Mouse (Mus musculus): ENCODE data around the gene Gnpat. TPM values are rescaled to one million over a fixed set of nuclear protein-coding genes. Genes with fewer than 3 reads are reported as not detected.
A peak's percentile ranks its signal among the peaks of the same experiment; 100 is the strongest.

Gnpat gene
- polyA plus RNA-seq, 1 experiment = 100 TPM

- TF ChIP-seq POLR2A (IDR thresholded peaks at IDR 0.05; ENCODE audit: borderline replicate concordance, insufficient read depth, low read length) (no peak), CTCF (IDR thresholded peaks at IDR 0.05; ENCODE audit: borderline replicate concordance, insufficient read depth, low read depth, low read length) (no peak; the same call in 1 of the 2 replicates)
- 78% methylated on average over 6 of the region's 6 CpGs for WGBS
- Histone ChIP-seq H3K27ac (ENCODE audit: insufficient read depth, low read length) (no peak overlapping the region), H3K4me1 (ENCODE audit: control insufficient read depth, insufficient read depth, low read length) (peaks cover 10% of the 10 kb centered on the region), H3K27me3 (ENCODE audit: control insufficient read depth, insufficient read depth, low read length) (no peaks in the 10 kb centered on the region), H3K4me3 (replicated peaks; ENCODE audit: insufficient read depth, low read depth, low read length) (no peak overlapping the region)
- DNase-seq = no peak
Observed at GRCm38 (mm10) chr8:124823497-124823896, 39.3 kb upstream of the Gnpat start.

GRCm38 (mm10) chr8:124826658-124827057, 36.2 kb upstream of the Gnpat start:
- H3K27ac ChIP-seq (ENCODE audit: insufficient read depth, low read length) = peak overlapping the region; percentile 26; the same call in 1 of the 2 replicates
- WGBS = 27% methylated on average over 7 of the region's 7 CpGs
- TF ChIP-seq CTCF (IDR thresholded peaks at IDR 0.05; ENCODE audit: borderline replicate concordance, insufficient read depth, low read depth, low read length) (no peak), POLR2A (IDR thresholded peaks at IDR 0.05; ENCODE audit: borderline replicate concordance, insufficient read depth, low read length) (no peak)
- no peaks in the 10 kb centered on the region for H3K27me3 ChIP-seq (ENCODE audit: control insufficient read depth, insufficient read depth, low read length)
- DNase-seq = peak; percentile 50 to 63
- peaks cover 15% of the 10 kb centered on the region for H3K4me1 ChIP-seq (ENCODE audit: control insufficient read depth, insufficient read depth, low read length)
- no peak overlapping the region for H3K4me3 ChIP-seq (replicated peaks; ENCODE audit: insufficient read depth, low read depth, low read length)

- peaks cover 15% of the 10 kb centered on the region for H3K4me1 ChIP-seq (ENCODE audit: control insufficient read depth, insufficient read depth, low read length)
- no peak for TF ChIP-seq POLR2A (IDR thresholded peaks at IDR 0.05; ENCODE audit: borderline replicate concordance, insufficient read depth, low read length)
- peak; percentile 87 for TF ChIP-seq CTCF (IDR thresholded peaks at IDR 0.05; ENCODE audit: borderline replicate concordance, insufficient read depth, low read depth, low read length)
- no peaks in the 10 kb centered on the region for H3K27me3 ChIP-seq (ENCODE audit: control insufficient read depth, insufficient read depth, low read length)
- peak; percentile 73 to 78 for DNase-seq
- 1% methylated on average over 5 of the region's 5 CpGs for WGBS
- H3K4me3 ChIP-seq (replicated peaks; ENCODE audit: insufficient read depth, low read depth, low read length) = no peak overlapping the region
- H3K27ac ChIP-seq (ENCODE audit: insufficient read depth, low read length) = peak overlapping the region; percentile 4; the same call in 1 of the 2 replicates
Observed at GRCm38 (mm10) chr8:124827387-124827786, 35.4 kb upstream of the Gnpat start.

GRCm38 (mm10) chr8:124828561-124829240, 34.1 kb upstream of the Gnpat start:
- peak; percentile 63 to 76 for DNase-seq
- Histone ChIP-seq H3K27ac (ENCODE audit: insufficient read depth, low read length) (peak overlapping the region; percentile 64), H3K4me1 (ENCODE audit: control insufficient read depth, insufficient read depth, low read length) (peaks cover 15% of the 10 kb centered on the region), H3K27me3 (ENCODE audit: control insufficient read depth, insufficient read depth, low read length) (no peaks in the 10 kb centered on the region), H3K4me3 (replicated peaks; ENCODE audit: insufficient read depth, low read depth, low read length) (no peak overlapping the region)
- WGBS = 45% methylated on average over 24 of the region's 24 CpGs
- no peak for TF ChIP-seq POLR2A (IDR thresholded peaks at IDR 0.05; ENCODE audit: borderline replicate concordance, insufficient read depth, low read length)
- TF ChIP-seq CTCF (IDR thresholded peaks at IDR 0.05; ENCODE audit: borderline replicate concordance, insufficient read depth, low read depth, low read length) = no peak

GRCm38 (mm10) chr8:124830050-124830449, 32.8 kb upstream of the Gnpat start:
- 86% methylated on average over 13 of the region's 13 CpGs for WGBS
- no peaks in the 10 kb centered on the region for H3K27me3 ChIP-seq (ENCODE audit: control insufficient read depth, insufficient read depth, low read length)
- H3K27ac ChIP-seq (ENCODE audit: insufficient read depth, low read length) = no peak overlapping the region
- peaks cover 15% of the 10 kb centered on the region for H3K4me1 ChIP-seq (ENCODE audit: control insufficient read depth, insufficient read depth, low read length)
- H3K4me3 ChIP-seq (replicated peaks; ENCODE audit: insufficient read depth, low read depth, low read length) = no peak overlapping the region
- TF ChIP-seq POLR2A (IDR thresholded peaks at IDR 0.05; ENCODE audit: borderline replicate concordance, insufficient read depth, low read length) (no peak), CTCF (IDR thresholded peaks at IDR 0.05; ENCODE audit: borderline replicate concordance, insufficient read depth, low read depth, low read length) (no peak)
- DNase-seq = no peak

- WGBS = 86% methylated on average over 6 of the region's 6 CpGs
- Histone ChIP-seq H3K4me1 (ENCODE audit: control insufficient read depth, insufficient read depth, low read length) (peaks cover 15% of the 10 kb centered on the region), H3K4me3 (replicated peaks; ENCODE audit: insufficient read depth, low read depth, low read length) (no peak overlapping the region)
Observed at GRCm38 (mm10) chr8:124831531-124831930, 31.3 kb upstream of the Gnpat start.

GRCm38 (mm10) chr8:124831941-124832340, 30.9 kb upstream of the Gnpat start:
- Histone ChIP-seq H3K4me1 (ENCODE audit: control insufficient read depth, insufficient read depth, low read length) (peaks cover 15% of the 10 kb centered on the region), H3K27me3 (ENCODE audit: control insufficient read depth, insufficient read depth, low read length) (no peaks in the 10 kb centered on the region), H3K27ac (ENCODE audit: insufficient read depth, low read length) (no peak overlapping the region), H3K4me3 (replicated peaks; ENCODE audit: insufficient read depth, low read depth, low read length) (no peak overlapping the region)
- 75% methylated on average over 6 of the region's 6 CpGs for WGBS
- no peak for DNase-seq
- no peak for TF ChIP-seq POLR2A (IDR thresholded peaks at IDR 0.05; ENCODE audit: borderline replicate concordance, insufficient read depth, low read length)
- no peak for TF ChIP-seq CTCF (IDR thresholded peaks at IDR 0.05; ENCODE audit: borderline replicate concordance, insufficient read depth, low read depth, low read length)

More at GRCm38 (mm10) chr8:124831531-124831930, 31.3 kb upstream of the Gnpat start:
- no peak for TF ChIP-seq CTCF (IDR thresholded peaks at IDR 0.05; ENCODE audit: borderline replicate concordance, insufficient read depth, low read depth, low read length)
- no peak for TF ChIP-seq POLR2A (IDR thresholded peaks at IDR 0.05; ENCODE audit: borderline replicate concordance, insufficient read depth, low read length)
- no peaks in the 10 kb centered on the region for H3K27me3 ChIP-seq (ENCODE audit: control insufficient read depth, insufficient read depth, low read length)
- no peak overlapping the region for H3K27ac ChIP-seq (ENCODE audit: insufficient read depth, low read length)
- DNase-seq = no peak
